Mouse (Mus musculus) limb, embryonic 13.5 days (tissue): ENCODE data around the gene Stk11. TPM values are rescaled to one million over a fixed set of nuclear protein-coding genes. Genes with fewer than 3 reads are reported as not detected.
"Not testable (repeated sequence)": the region's sequence is repeated elsewhere in the genome, so short reads cannot be mapped to it uniquely, and the experiment has no call there.

Experiments used
- ATAC-seq: fragments of 200-750 bp; cut with Nextera tagmentation; 2 replicates; pipeline ENCODE4 v1.8.0; 2017; ENCODE audit warnings: low read depth, moderate number of reproducible peaks, moderate TSS enrichment; ENCODE audit not compliant: low FRiP score
- H3K27ac ChIP-seq: fragments of 300-500 bp; sonication (generic); 2 replicates; pipeline ENCODE4 v1.5.1; 2015; ENCODE audit warnings: inconsistent platforms, mild to moderate bottlenecking, moderate library complexity
- H3K27me3 ChIP-seq: fragments of 300-500 bp; sonication (generic); 2 replicates; pipeline ENCODE4 v1.6.1; 2015; ENCODE audit warnings: mild to moderate bottlenecking, inconsistent platforms
- H3K36me3 ChIP-seq: fragments of 300-500 bp; sonication (generic); 2 replicates; pipeline ENCODE4 v1.6.1; 2015; ENCODE audit warnings: inconsistent platforms, mild to moderate bottlenecking, moderate library complexity
- H3K4me1 ChIP-seq: fragments of 300-500 bp; sonication (generic); 2 replicates; pipeline ENCODE4 v1.6.1; 2015; ENCODE audit warnings: inconsistent platforms
- H3K4me2 ChIP-seq: fragments of 300-500 bp; sonication (generic); replicated peaks from 2 replicates; pipeline ENCODE4 v1.6.1; 2015; ENCODE audit warnings: inconsistent platforms, mild to moderate bottlenecking, moderate library complexity
- H3K4me3 ChIP-seq: fragments of 300-500 bp; sonication (generic); 2 replicates; pipeline ENCODE4 v1.5.1; 2015; ENCODE audit warnings: moderate library complexity, mild to moderate bottlenecking, inconsistent platforms
- H3K9ac ChIP-seq: fragments of 300-500 bp; sonication (generic); 2 replicates; pipeline ENCODE4 v1.6.1; 2015; ENCODE audit warnings: mild to moderate bottlenecking, inconsistent platforms
- H3K9me3 ChIP-seq: fragments of 300-500 bp; sonication (generic); 2 replicates; pipeline ENCODE4 v1.6.1; 2016; ENCODE audit warnings: inconsistent platforms
- WGBS: fragments of 180-500 bp; shearing (Covaris S2); methylation state at CpG from one replicate; pipeline ENCODE4 v1.1.7; 2015; 5-methylcytosine and 5-hydroxymethylcytosine counted together
- polyA plus RNA-seq: library from polyadenylated mRNA; unstranded; fragments of >200 nt; fragmentation: Nextera tagmentation; extraction: Ambion mirVana; gene quantifications from 2 replicates; pipeline ENCODE4 v1.2.1, GENCODE M21; 2015

Gene Stk11
- polyA plus RNA-seq, 1 experiment from 2014 or later: 17.4 TPM

- no peak overlapping the region for H3K4me3 ChIP-seq
- no peaks in the 10 kb centered on the region for H3K36me3 ChIP-seq
- no peaks in the 10 kb centered on the region for H3K27me3 ChIP-seq
- no peaks in the 10 kb centered on the region for H3K9me3 ChIP-seq
- H3K27ac ChIP-seq: no peak overlapping the region
- no peak for ATAC-seq
- peak overlapping the region; percentile 1; the same call in 1 of the 2 replicates for H3K4me2 ChIP-seq
- WGBS: 66% methylated on average over 6 of the region's 6 CpGs
- H3K4me1 ChIP-seq: peaks cover 79% of the 10 kb centered on the region
- H3K9ac ChIP-seq: no peak overlapping the region
These were observed 47.2 kb downstream of the Stk11 start for GRCm38 (mm10) chr10:80162716-80163299.

DNA sequence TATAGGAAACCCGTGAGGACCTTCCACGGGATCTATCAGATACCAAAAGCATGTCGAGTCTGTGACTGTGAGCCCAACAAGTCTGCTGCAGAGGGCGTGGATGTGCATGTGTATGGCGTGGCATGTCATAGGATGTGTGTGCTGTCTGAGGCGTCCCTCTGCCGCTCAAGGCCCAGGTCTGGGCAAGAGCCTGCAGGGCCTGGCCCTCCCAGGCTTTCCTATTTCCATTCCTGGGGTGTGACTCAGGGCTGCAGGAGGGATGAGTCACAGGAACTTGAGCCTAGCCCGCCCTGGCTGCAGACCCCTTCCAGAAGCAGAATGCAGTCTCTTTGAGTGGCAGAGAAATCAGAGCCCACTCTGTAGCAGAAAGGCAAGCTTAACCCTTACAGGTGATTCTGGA is 48.1 kb downstream of the Stk11 start:
- Histone ChIP-seq H3K4me1 (peaks cover 73% of the 10 kb centered on the region), H3K36me3 (no peaks in the 10 kb centered on the region), H3K9ac (no peak overlapping the region), H3K4me2 (peak overlapping the region; percentile 92), H3K9me3 (no peaks in the 10 kb centered on the region), H3K4me3 (no peak overlapping the region), H3K27ac (no peak overlapping the region), H3K27me3 (no peaks in the 10 kb centered on the region)
- 71% methylated on average over 8 of the region's 8 CpGs for WGBS
- ATAC-seq: no peak

- Histone ChIP-seq H3K4me1 (peaks cover 73% of the 10 kb centered on the region), H3K9me3 (no peaks in the 10 kb centered on the region), H3K36me3 (peaks cover 2% of the 10 kb centered on the region; the same call in 1 of the 2 replicates), H3K9ac (peak overlapping the region; percentile 63), H3K27me3 (no peaks in the 10 kb centered on the region), H3K27ac (no peak overlapping the region), H3K4me2 (peak overlapping the region; percentile 92), H3K4me3 (peak overlapping the region; percentile 44)
- ATAC-seq: peak; percentile 0; the same call in 1 of the 2 replicates
- WGBS: 7% methylated on average over 44 of the region's 44 CpGs
These were observed 48.8 kb downstream of the Stk11 start for GRCm38 (mm10) chr10:80164161-80164997.

GRCm38 (mm10) chr10:80164998-80165344 is 49.4 kb downstream of the Stk11 start:
- no peaks in the 10 kb centered on the region for H3K27me3 ChIP-seq
- H3K4me1 ChIP-seq: peaks cover 73% of the 10 kb centered on the region
- H3K9me3 ChIP-seq: no peaks in the 10 kb centered on the region
- peak overlapping the region; percentile 92 for H3K4me2 ChIP-seq
- H3K36me3 ChIP-seq: peaks cover 8% of the 10 kb centered on the region
- ATAC-seq: peak; percentile 37
- H3K9ac ChIP-seq: peak overlapping the region; percentile 63
- peak overlapping the region; percentile 44 for H3K4me3 ChIP-seq
- under 1% methylated on average over 17 of the region's 17 CpGs for WGBS
- H3K27ac ChIP-seq: 0 out of 2 replicates have a peak overlapping the region, but pooled peaks have one; percentile 22

GRCm38 (mm10) chr10:80165392-80166128 is 50.0 kb downstream of the Stk11 start, which contains the start of gene Cirbp:
Gene Cirbp, plus strand, starts transcription at chr10:80165985.
- 16% methylated on average over 20 of the region's 20 CpGs for WGBS
- Histone ChIP-seq H3K4me2 (peak within 1 kb of the TSS; percentile 92), H3K36me3 (peaks cover 13% of the 10 kb centered on the region), H3K9me3 (no peaks in the 10 kb centered on the region), H3K9ac (peak within 1 kb of the TSS; percentile 63), H3K27ac (peak within 1 kb of the TSS; percentile 79; the same call in 1 of the 2 replicates), H3K4me1 (peaks cover 73% of the 10 kb centered on the region), H3K4me3 (peak within 1 kb of the TSS; percentile 84), H3K27me3 (no peaks in the 10 kb centered on the region)
- no peak for ATAC-seq

DNA sequence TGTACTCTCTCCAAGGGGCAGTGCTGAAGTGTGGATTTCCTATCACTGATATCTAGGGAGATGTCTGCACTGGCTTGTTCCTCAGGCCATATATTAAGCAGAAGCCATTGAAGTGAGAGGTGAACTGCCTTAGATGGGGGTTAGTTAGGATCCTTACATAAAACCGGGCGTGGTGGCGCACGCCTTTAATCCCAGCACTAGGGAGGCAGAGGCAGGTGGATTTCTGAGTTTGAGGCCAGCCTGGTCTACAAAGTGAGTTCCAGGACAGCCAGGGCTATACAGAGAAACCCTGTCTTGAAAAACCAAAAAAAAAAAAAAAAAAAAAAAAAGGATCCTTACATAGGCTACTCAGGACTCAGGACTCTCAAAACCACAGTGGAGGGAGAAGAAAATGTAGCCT is 50.5 kb downstream of the Stk11 start:
- H3K4me1 ChIP-seq: peaks cover 71% of the 10 kb centered on the region

DNA sequence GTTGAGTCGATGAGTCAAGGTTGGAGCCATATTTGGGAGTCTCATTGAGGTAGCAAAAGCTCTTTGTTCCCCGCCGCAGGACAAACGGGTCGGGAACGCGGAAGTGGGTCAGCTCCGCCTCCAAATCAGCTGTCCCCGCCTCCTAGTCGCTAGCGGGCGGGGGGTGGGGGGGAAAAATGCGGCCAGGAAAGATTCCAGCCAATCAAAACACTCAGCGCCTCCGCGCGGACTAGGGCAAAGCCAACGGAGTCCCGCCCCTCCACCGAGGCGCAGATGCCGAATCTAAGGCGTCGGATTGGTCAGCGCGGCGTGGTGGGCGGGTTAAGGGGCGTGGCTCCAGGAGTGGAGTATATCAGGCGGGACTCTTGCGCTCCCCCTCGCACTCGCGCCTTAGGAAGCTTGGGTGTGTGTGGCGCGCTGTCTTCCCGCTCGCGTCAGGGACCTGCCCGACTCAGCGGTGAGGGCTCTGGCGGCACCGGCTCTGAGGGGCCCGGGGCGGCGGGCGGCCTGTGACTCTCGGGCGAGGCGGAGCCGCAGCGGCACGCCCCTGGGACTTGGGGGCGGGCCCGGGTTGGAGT is 51.9 kb downstream of the Stk11 start:
- H3K4me2 ChIP-seq: peak overlapping the region; percentile 88
- peak overlapping the region; percentile 84 for H3K4me3 ChIP-seq
- peak; percentile 90 for ATAC-seq
- H3K4me1 ChIP-seq: peaks cover 70% of the 10 kb centered on the region
- under 1% methylated on average over 52 of the region's 55 CpGs for WGBS
- H3K27me3 ChIP-seq: no peaks in the 10 kb centered on the region
- H3K9me3 ChIP-seq: no peaks in the 10 kb centered on the region
- peak overlapping the region; percentile 99 for H3K9ac ChIP-seq
- peaks cover 32% of the 10 kb centered on the region for H3K36me3 ChIP-seq
- peak overlapping the region; percentile 99 for H3K27ac ChIP-seq

More for the DNA sequence above, 50.5 kb downstream of the Stk11 start:
- H3K4me3 ChIP-seq: peak overlapping the region; percentile 12; the same call in 1 of the 2 replicates
- peak overlapping the region; percentile 92 for H3K4me2 ChIP-seq
- not testable (repeated sequence) for H3K27ac ChIP-seq, ATAC-seq, H3K9me3 ChIP-seq, H3K27me3 ChIP-seq
- H3K36me3 ChIP-seq: peaks cover 19% of the 10 kb centered on the region
- H3K9ac ChIP-seq: peak overlapping the region; percentile 63
- 83% methylated on average over 4 of the region's 4 CpGs for WGBS

GRCm38 (mm10) chr10:80168038-80168661 is 52.5 kb downstream of the Stk11 start:
- Histone ChIP-seq H3K9ac (peak overlapping the region; percentile 99), H3K36me3 (peaks cover 32% of the 10 kb centered on the region), H3K4me2 (peak overlapping the region; percentile 88), H3K4me3 (peak overlapping the region; percentile 84), H3K27me3 (no peaks in the 10 kb centered on the region), H3K4me1 (peaks cover 66% of the 10 kb centered on the region), H3K27ac (peak overlapping the region; percentile 99), H3K9me3 (no peaks in the 10 kb centered on the region)
- peak; percentile 62 for ATAC-seq
- under 1% methylated on average over 46 of the region's 48 CpGs for WGBS

DNA sequence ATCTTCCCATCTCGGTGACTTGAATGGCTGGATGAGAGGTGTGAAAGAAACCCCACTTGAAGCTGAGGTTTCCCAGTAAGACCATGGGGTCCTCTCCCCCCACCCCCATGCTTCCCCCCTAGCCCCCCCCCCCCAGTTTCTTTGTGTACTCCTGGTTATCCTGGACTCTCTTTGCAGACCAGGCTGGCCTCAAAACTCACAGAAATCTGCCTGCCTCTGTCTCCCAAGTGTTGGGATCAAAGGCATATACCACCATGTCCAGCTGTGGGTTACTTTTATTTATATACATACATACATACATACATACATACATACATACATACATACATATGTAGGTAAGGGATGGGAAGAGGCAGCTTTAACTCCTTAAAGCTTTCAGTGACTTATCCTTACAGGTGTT is 53.5 kb downstream of the Stk11 start:
- Histone ChIP-seq H3K4me2 (peak overlapping the region; percentile 88), H3K4me3 (peak overlapping the region; percentile 84), H3K9me3 (no peaks in the 10 kb centered on the region), H3K4me1 (peaks cover 64% of the 10 kb centered on the region), H3K36me3 (peaks cover 32% of the 10 kb centered on the region), H3K9ac (peak overlapping the region; percentile 99), H3K27me3 (no peaks in the 10 kb centered on the region), H3K27ac (no peak overlapping the region)
- ATAC-seq: no peak
- 71% methylated on average over 1 of the region's 1 CpGs for WGBS

DNA sequence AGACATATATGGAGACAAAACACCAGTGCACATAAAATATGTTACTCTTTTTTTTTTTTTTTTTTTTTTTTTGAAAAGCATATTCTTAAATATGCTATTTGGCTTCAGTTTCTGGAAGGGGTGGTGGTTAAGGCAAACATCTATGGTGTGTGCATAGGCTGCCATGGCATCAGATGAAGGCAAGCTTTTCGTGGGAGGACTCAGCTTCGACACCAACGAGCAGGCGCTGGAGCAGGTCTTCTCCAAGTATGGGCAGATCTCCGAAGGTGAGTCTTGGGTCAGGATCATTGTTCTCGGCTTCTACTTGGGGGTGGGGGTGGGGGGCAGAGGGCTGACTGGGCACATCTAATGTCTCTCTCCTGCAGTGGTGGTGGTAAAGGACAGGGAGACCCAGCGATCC is 54.0 kb downstream of the Stk11 start:
- Histone ChIP-seq H3K27ac (no peak overlapping the region), H3K4me3 (no peak overlapping the region), H3K9me3 (no peaks in the 10 kb centered on the region), H3K27me3 (no peaks in the 10 kb centered on the region), H3K4me1 (peaks cover 63% of the 10 kb centered on the region), H3K4me2 (peak overlapping the region; percentile 88; the same call in 1 of the 2 replicates), H3K9ac (peak overlapping the region; percentile 35), H3K36me3 (peaks cover 32% of the 10 kb centered on the region)
- 92% methylated on average over 7 of the region's 7 CpGs for WGBS
- ATAC-seq: no peak

DNA sequence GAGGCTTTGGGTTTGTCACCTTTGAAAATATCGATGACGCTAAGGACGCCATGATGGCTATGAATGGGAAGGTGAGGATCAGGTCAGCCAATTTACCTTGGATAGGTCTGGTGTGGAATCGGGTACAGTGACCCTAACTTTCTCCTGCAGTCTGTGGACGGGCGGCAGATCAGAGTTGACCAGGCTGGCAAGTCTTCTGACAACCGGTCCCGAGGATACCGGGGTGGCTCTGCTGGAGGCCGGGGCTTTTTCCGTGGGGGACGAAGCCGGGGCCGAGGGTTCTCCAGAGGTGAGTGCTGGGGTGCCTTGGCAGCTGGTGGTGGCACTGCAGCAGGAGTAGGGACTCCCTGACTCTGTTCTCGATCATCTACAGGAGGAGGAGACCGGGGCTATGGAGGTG is 54.4 kb downstream of the Stk11 start:
- H3K27ac ChIP-seq: no peak overlapping the region
- WGBS: 96% methylated on average over 16 of the region's 16 CpGs
- peaks cover 64% of the 10 kb centered on the region for H3K4me1 ChIP-seq

More for the DNA sequence above, 54.4 kb downstream of the Stk11 start:
- no peaks in the 10 kb centered on the region for H3K9me3 ChIP-seq
- H3K4me2 ChIP-seq: no peak overlapping the region
- H3K36me3 ChIP-seq: peaks cover 32% of the 10 kb centered on the region
- peak overlapping the region; percentile 35 for H3K9ac ChIP-seq
- no peaks in the 10 kb centered on the region for H3K27me3 ChIP-seq
- H3K4me3 ChIP-seq: no peak overlapping the region
- ATAC-seq: no peak
